Comparison of ENCODE assay signal across 10 mouse cellular contexts in genomic region chr3:95689171-95689915, GRCm38 (mm10). TPM values are rescaled to one million over a fixed set of nuclear protein-coding genes. Genes with fewer than 3 reads are reported as not detected.
DNase-seq lines count a peak whose midpoint lies in the region; ATAC-seq lines count a peak whose summit lies in the region.
"Had no signal": no experiment of that assay in that cellular context is flagged by ENCODE, and none has a peak within 500 bp of the region (broad histone marks: within the 10 kb centered on the region; RNA-seq: fewer than 3 reads in every experiment).

No protein-coding gene starts in this region.

- DNase-seq in liver (peak; percentile 25), MN1 (ENCODE audit: low spot score) (peak; percentile 67)
- DNase-seq in intestine, embryonic 14.5 days (ENCODE audit: low spot score): no peak
- no peak for DNase-seq in layer of hippocampus, adult 9-11 months
- no peak for DNase-seq in testis, postnatal 10 days (ENCODE audit: low spot score)
- DNase-seq: cerebellum, postnatal 25 days; thymus, postnatal 36 days had no signal

- H3K4me3 ChIP-seq in liver, embryonic 12.5 days: no peak overlapping the region
- H3K4me3 ChIP-seq in embryonic facial prominence, embryonic 13.5 days: no peak overlapping the region
- H3K4me3 ChIP-seq in intestine, embryonic 14.5 days (ENCODE audit: low read depth, low read length): no peak overlapping the region
- H3K4me3 ChIP-seq: megakaryocyte, embryonic 14.5 days had no signal

- H3K4me2 ChIP-seq in liver, embryonic 12.5 days: no peak overlapping the region
- no peak overlapping the region; the same call in 1 of the 2 replicates for H3K4me2 ChIP-seq in embryonic facial prominence, embryonic 13.5 days
- H3K4me2 ChIP-seq in intestine, embryonic 14.5 days (ENCODE audit: low read length): peak overlapping the region; percentile 18; the same call in 1 of the 2 replicates

- no peak for ATAC-seq in liver, embryonic 12.5 days
- no peak for ATAC-seq in embryonic facial prominence, embryonic 13.5 days (ENCODE audit: insufficient number of reproducible peaks, insufficient read depth, low FRiP score, low TSS enrichment, low read depth)
- no peak for ATAC-seq in intestine, embryonic 14.5 days (replicated peaks; ENCODE audit: low FRiP score, low TSS enrichment, low read depth)

- no peak overlapping the region for H3K9ac ChIP-seq in liver, embryonic 12.5 days
- H3K9ac ChIP-seq in embryonic facial prominence, embryonic 13.5 days: 0 out of 2 replicates have a peak overlapping the region, but pooled peaks have one; percentile 27
- no peak overlapping the region for H3K9ac ChIP-seq in intestine, embryonic 14.5 days (ENCODE audit: low read length)

- H3K4me1 ChIP-seq in liver, embryonic 12.5 days: peaks cover 52% of the 10 kb centered on the region
- peaks cover 48% of the 10 kb centered on the region for H3K4me1 ChIP-seq in embryonic facial prominence, embryonic 13.5 days
- H3K4me1 ChIP-seq in intestine, embryonic 14.5 days (replicated peaks; ENCODE audit: control insufficient read depth, insufficient read depth, low read length): peaks cover 32% of the 10 kb centered on the region

- peaks cover 41% of the 10 kb centered on the region for H3K27me3 ChIP-seq in liver, embryonic 12.5 days (replicated peaks)
- H3K27me3 ChIP-seq in embryonic facial prominence, embryonic 13.5 days: no peaks in the 10 kb centered on the region
- H3K27me3 ChIP-seq in intestine, embryonic 14.5 days (replicated peaks; ENCODE audit: control insufficient read depth, insufficient read depth, low read length): no peaks in the 10 kb centered on the region

- H3K27ac ChIP-seq in liver, embryonic 12.5 days: no peak overlapping the region
- peak overlapping the region; percentile 93 for H3K27ac ChIP-seq in embryonic facial prominence, embryonic 13.5 days
- no peak overlapping the region for H3K27ac ChIP-seq in intestine, embryonic 14.5 days (ENCODE audit: low read depth)

- no peaks in the 10 kb centered on the region for H3K9me3 ChIP-seq in liver, embryonic 12.5 days (replicated peaks)
- no peaks in the 10 kb centered on the region; the same call in 1 of the 2 replicates for H3K9me3 ChIP-seq in embryonic facial prominence, embryonic 13.5 days
- no peaks in the 10 kb centered on the region for H3K9me3 ChIP-seq in intestine, embryonic 14.5 days (ENCODE audit: control insufficient read depth, low read length)
- H3K9me3 ChIP-seq: megakaryocyte, embryonic 14.5 days had no signal

- H3K36me3 ChIP-seq in liver, embryonic 12.5 days: no peaks in the 10 kb centered on the region
- 0 out of 2 replicates have a peak, but pooled peaks cover 5% of the 10 kb centered on the region for H3K36me3 ChIP-seq in embryonic facial prominence, embryonic 13.5 days
- H3K36me3 ChIP-seq in intestine, embryonic 14.5 days (ENCODE audit: control insufficient read depth, insufficient read depth, low read length): no peaks in the 10 kb centered on the region

- WGBS in liver, embryonic 12.5 days (ENCODE audit: insufficient replicate concordance): 38% methylated on average over 11 of the region's 11 CpGs
- WGBS in embryonic facial prominence, embryonic 13.5 days: 23% methylated on average over 11 of the region's 11 CpGs
- WGBS in intestine, embryonic 14.5 days: 18% methylated on average over 11 of the region's 11 CpGs

RNA-seq across cellular contexts. Expression of gene Adamtsl4, which starts 1.6 kb away (rescaled TPM):
- 0.30 and 0.35 TPM in 2 replicates for polyA plus RNA-seq in liver, embryonic 12.5 days (2016; fragmentation: Nextera tagmentation; extraction: Ambion mirVana)
- polyA plus RNA-seq in embryonic facial prominence, embryonic 13.5 days (2015; fragmentation: Nextera tagmentation; extraction: Ambion mirVana): 1.7 and 1.9 TPM in 2 replicates
- 1.2 and 2.6 TPM in 2 replicates for polyA plus RNA-seq in intestine, embryonic 14.5 days (2014; fragmentation: Nextera tagmentation; extraction: Ambion mirVana)

RNA-seq across cellular contexts. Expression of gene Mcl1, which starts 30.8 kb away (rescaled TPM):
- 66.5 and 73.8 TPM in 2 replicates for polyA plus RNA-seq in liver, embryonic 12.5 days (2016; fragmentation: Nextera tagmentation; extraction: Ambion mirVana)
- polyA plus RNA-seq in embryonic facial prominence, embryonic 13.5 days (2015; fragmentation: Nextera tagmentation; extraction: Ambion mirVana): 45.4 and 47.7 TPM in 2 replicates
- polyA plus RNA-seq in intestine, embryonic 14.5 days (2014; fragmentation: Nextera tagmentation; extraction: Ambion mirVana): 49.8 and 57.5 TPM in 2 replicates

RNA-seq across cellular contexts. Expression of gene Ecm1, which starts 50.0 kb away (rescaled TPM):
- 14.1 and 15.2 TPM in 2 replicates for polyA plus RNA-seq in liver, embryonic 12.5 days (2016; fragmentation: Nextera tagmentation; extraction: Ambion mirVana)
- 5.9 and 6.6 TPM in 2 replicates for polyA plus RNA-seq in embryonic facial prominence, embryonic 13.5 days (2015; fragmentation: Nextera tagmentation; extraction: Ambion mirVana)
- polyA plus RNA-seq in intestine, embryonic 14.5 days (2014; fragmentation: Nextera tagmentation; extraction: Ambion mirVana): 23.2 and 26.3 TPM in 2 replicates

Comparison
In these comparisons a context has a peak if more than half of its experiments do, and no peak if none do; other contexts are left out.
1. DNase-seq: peak in liver (single experiment) and MN1 (single experiment); none in intestine, embryonic 14.5 days (single experiment), layer of hippocampus, adult 9-11 months (single experiment) and testis, postnatal 10 days (single experiment).